Mouse (Mus musculus) neural tube, embryonic 13.5 days (tissue): Measurements from ENCODE around the gene Eprs. TPM values are rescaled to one million over a fixed set of nuclear protein-coding genes. Genes with fewer than 3 reads are reported as not detected.
A peak's percentile ranks its signal among the peaks of the same experiment; 100 is the strongest.

Source experiments
- ATAC-seq: fragments of 200-750 bp; cut with Nextera tagmentation; 2 replicates; pipeline ENCODE4 v1.8.0; 2017; ENCODE audit warnings: low read depth, mild to moderate bottlenecking, moderate TSS enrichment, moderate library complexity
- H3K27ac ChIP-seq: fragments of 300-500 bp; sonication (generic); replicated peaks from 2 replicates; pipeline ENCODE4 v1.5.1; 2015; ENCODE audit warnings: moderate library complexity, mild to moderate bottlenecking, inconsistent platforms
- H3K27me3 ChIP-seq: fragments of 300-500 bp; sonication (generic); 2 replicates; pipeline ENCODE4 v1.6.1; 2015; ENCODE audit warnings: mild to moderate bottlenecking, inconsistent platforms
- H3K36me3 ChIP-seq: fragments of 300-500 bp; sonication (generic); 2 replicates; pipeline ENCODE4 v1.6.1; 2015; ENCODE audit warnings: mild to moderate bottlenecking, inconsistent platforms
- H3K4me1 ChIP-seq: fragments of 300-500 bp; sonication (generic); replicated peaks from 2 replicates; pipeline ENCODE4 v1.6.1; 2015; ENCODE audit warnings: inconsistent platforms
- H3K4me2 ChIP-seq: fragments of 300-500 bp; sonication (generic); 2 replicates; pipeline ENCODE4 v1.6.1; 2015; ENCODE audit warnings: inconsistent platforms, mild to moderate bottlenecking, moderate library complexity
- H3K4me3 ChIP-seq: fragments of 300-500 bp; sonication (generic); 2 replicates; pipeline ENCODE4 v1.5.1; 2015; ENCODE audit warnings: mild to moderate bottlenecking, inconsistent platforms
- H3K9ac ChIP-seq: fragments of 300-500 bp; sonication (generic); 2 replicates; pipeline ENCODE4 v1.6.1; 2015; ENCODE audit warnings: moderate library complexity, mild to moderate bottlenecking, inconsistent platforms
- H3K9me3 ChIP-seq: fragments of 300-500 bp; sonication (generic); 2 replicates; pipeline ENCODE4 v1.6.1; 2016; ENCODE audit warnings: inconsistent platforms
- WGBS: fragments of 180-500 bp; shearing (Covaris S2); methylation state at CpG from one replicate; pipeline ENCODE4 v1.1.7; 2015; 5-methylcytosine and 5-hydroxymethylcytosine counted together
- polyA plus RNA-seq: library from polyadenylated mRNA; unstranded; fragments of >200 nt; fragmentation: Nextera tagmentation; extraction: Ambion mirVana; gene quantifications from 2 replicates; pipeline ENCODE4 v1.2.1, GENCODE M21; 2015

The Eprs gene
- polyA plus RNA-seq, 1 experiment from 2014 or later, result 134 TPM

- Histone ChIP-seq H3K9ac (no peak overlapping the region), H3K4me2 (no peak overlapping the region), H3K4me3 (no peak overlapping the region), H3K27ac (no peak overlapping the region), H3K9me3 (no peaks in the 10 kb centered on the region), H3K4me1 (peaks cover 37% of the 10 kb centered on the region), H3K36me3 (peaks cover 17% of the 10 kb centered on the region), H3K27me3 (no peaks in the 10 kb centered on the region)
- ATAC-seq, result no peak
- 76% methylated on average over 6 of the region's 6 CpGs for WGBS
These were observed 27.5 kb upstream of the Eprs start for GRCm38 (mm10) chr1:185335231-185335765.

- no peak for ATAC-seq
- WGBS, result 39% methylated on average over 3 of the region's 3 CpGs
- H3K4me2 ChIP-seq, result no peak overlapping the region
These were observed 26.3 kb upstream of the Eprs start for GRCm38 (mm10) chr1:185336535-185336934.

GRCm38 (mm10) chr1:185342441-185342840 is 20.4 kb upstream of the Eprs start:
- H3K4me2 ChIP-seq, result no peak overlapping the region
- H3K27ac ChIP-seq, result no peak overlapping the region
- no peaks in the 10 kb centered on the region for H3K27me3 ChIP-seq
- H3K36me3 ChIP-seq, result peaks cover 88% of the 10 kb centered on the region
- no peak overlapping the region for H3K4me3 ChIP-seq
- H3K9ac ChIP-seq, result no peak overlapping the region
- no peaks in the 10 kb centered on the region for H3K9me3 ChIP-seq
- ATAC-seq, result no peak
- H3K4me1 ChIP-seq, result no peaks in the 10 kb centered on the region
- 79% methylated on average over 4 of the region's 4 CpGs for WGBS

More at GRCm38 (mm10) chr1:185336535-185336934, 26.3 kb upstream of the Eprs start:
- Histone ChIP-seq H3K36me3 (peaks cover 29% of the 10 kb centered on the region), H3K9ac (no peak overlapping the region), H3K27ac (no peak overlapping the region), H3K27me3 (no peaks in the 10 kb centered on the region), H3K9me3 (no peaks in the 10 kb centered on the region), H3K4me3 (no peak overlapping the region), H3K4me1 (peaks cover 37% of the 10 kb centered on the region)

GRCm38 (mm10) chr1:185343422-185343821 is 19.4 kb upstream of the Eprs start:
- Histone ChIP-seq H3K4me1 (no peaks in the 10 kb centered on the region), H3K9me3 (no peaks in the 10 kb centered on the region), H3K27ac (no peak overlapping the region), H3K9ac (no peak overlapping the region), H3K27me3 (no peaks in the 10 kb centered on the region), H3K36me3 (peaks cover 96% of the 10 kb centered on the region), H3K4me3 (no peak overlapping the region), H3K4me2 (no peak overlapping the region)
- no peak for ATAC-seq
- WGBS, result 84% methylated on average over 8 of the region's 8 CpGs

GRCm38 (mm10) chr1:185346188-185346587 is 16.7 kb upstream of the Eprs start:
- WGBS, result 76% methylated on average over 10 of the region's 10 CpGs
- Histone ChIP-seq H3K36me3 (peaks cover 98% of the 10 kb centered on the region), H3K9me3 (no peaks in the 10 kb centered on the region), H3K27me3 (no peaks in the 10 kb centered on the region), H3K4me2 (no peak overlapping the region), H3K9ac (no peak overlapping the region), H3K4me3 (no peak overlapping the region), H3K4me1 (no peaks in the 10 kb centered on the region), H3K27ac (no peak overlapping the region)
- ATAC-seq, result no peak

GRCm38 (mm10) chr1:185349741-185350140 is 13.1 kb upstream of the Eprs start:
- Histone ChIP-seq H3K4me2 (no peak overlapping the region), H3K36me3 (peaks cover 94% of the 10 kb centered on the region), H3K4me1 (no peaks in the 10 kb centered on the region), H3K4me3 (no peak overlapping the region), H3K9ac (no peak overlapping the region), H3K9me3 (no peaks in the 10 kb centered on the region), H3K27me3 (no peaks in the 10 kb centered on the region), H3K27ac (no peak overlapping the region)
- WGBS, result 95% methylated on average over 14 of the region's 14 CpGs
- ATAC-seq, result no peak

- Histone ChIP-seq H3K27me3 (no peaks in the 10 kb centered on the region), H3K36me3 (peaks cover 94% of the 10 kb centered on the region), H3K27ac (no peak overlapping the region), H3K4me3 (no peak overlapping the region), H3K9me3 (no peaks in the 10 kb centered on the region), H3K4me2 (no peak overlapping the region), H3K9ac (no peak overlapping the region), H3K4me1 (no peaks in the 10 kb centered on the region)
- no peak for ATAC-seq
- WGBS, result 97% methylated on average over 4 of the region's 4 CpGs
These were observed 12.2 kb upstream of the Eprs start for GRCm38 (mm10) chr1:185350611-185351010.

GRCm38 (mm10) chr1:185352151-185352550 is 10.7 kb upstream of the Eprs start:
- Histone ChIP-seq H3K4me1 (no peaks in the 10 kb centered on the region), H3K9ac (no peak overlapping the region), H3K27ac (no peak overlapping the region), H3K36me3 (peaks cover 92% of the 10 kb centered on the region), H3K27me3 (no peaks in the 10 kb centered on the region), H3K4me2 (no peak overlapping the region), H3K4me3 (no peak overlapping the region), H3K9me3 (no peaks in the 10 kb centered on the region)
- WGBS, result 95% methylated on average over 12 of the region's 12 CpGs
- ATAC-seq, result no peak

GRCm38 (mm10) chr1:185353351-185353750 is 9.5 kb upstream of the Eprs start:
- H3K27ac ChIP-seq, result no peak overlapping the region
- no peak for ATAC-seq
- WGBS, result 95% methylated on average over 8 of the region's 8 CpGs
- no peak overlapping the region for H3K4me2 ChIP-seq
- peaks cover 90% of the 10 kb centered on the region for H3K36me3 ChIP-seq
- no peaks in the 10 kb centered on the region for H3K9me3 ChIP-seq
- no peak overlapping the region for H3K9ac ChIP-seq
- H3K4me1 ChIP-seq, result no peaks in the 10 kb centered on the region
- H3K27me3 ChIP-seq, result no peaks in the 10 kb centered on the region
- H3K4me3 ChIP-seq, result no peak overlapping the region

GRCm38 (mm10) chr1:185354731-185355130 is 8.1 kb upstream of the Eprs start:
- no peaks in the 10 kb centered on the region for H3K9me3 ChIP-seq
- H3K4me2 ChIP-seq, result no peak overlapping the region
- H3K36me3 ChIP-seq, result peaks cover 79% of the 10 kb centered on the region
- H3K4me1 ChIP-seq, result no peaks in the 10 kb centered on the region
- 88% methylated on average over 4 of the region's 4 CpGs for WGBS
- ATAC-seq, result no peak
- H3K27me3 ChIP-seq, result no peaks in the 10 kb centered on the region
- H3K9ac ChIP-seq, result no peak overlapping the region
- H3K27ac ChIP-seq, result no peak overlapping the region
- H3K4me3 ChIP-seq, result no peak overlapping the region

- no peak overlapping the region for H3K9ac ChIP-seq
- ATAC-seq, result no peak
- H3K36me3 ChIP-seq, result peaks cover 64% of the 10 kb centered on the region
- 94% methylated on average over 8 of the region's 8 CpGs for WGBS
- H3K4me3 ChIP-seq, result no peak overlapping the region
- H3K27ac ChIP-seq, result no peak overlapping the region
- no peaks in the 10 kb centered on the region for H3K9me3 ChIP-seq
- H3K27me3 ChIP-seq, result no peaks in the 10 kb centered on the region
- H3K4me2 ChIP-seq, result no peak overlapping the region
- no peaks in the 10 kb centered on the region for H3K4me1 ChIP-seq
These were observed 6.6 kb upstream of the Eprs start for GRCm38 (mm10) chr1:185356246-185356645.

GRCm38 (mm10) chr1:185358211-185358610 is 4.6 kb upstream of the Eprs start:
- no peak overlapping the region for H3K9ac ChIP-seq
- H3K27me3 ChIP-seq, result no peaks in the 10 kb centered on the region
- no peaks in the 10 kb centered on the region for H3K9me3 ChIP-seq
- no peak overlapping the region for H3K4me3 ChIP-seq
- 87% methylated on average over 4 of the region's 4 CpGs for WGBS
- H3K27ac ChIP-seq, result no peak overlapping the region
- H3K36me3 ChIP-seq, result peaks cover 46% of the 10 kb centered on the region
- ATAC-seq, result no peak
- H3K4me1 ChIP-seq, result peaks cover 9% of the 10 kb centered on the region
- no peak overlapping the region for H3K4me2 ChIP-seq

GRCm38 (mm10) chr1:185363526-185364182 is 810 bp downstream of the Eprs start:
- Histone ChIP-seq H3K27ac (peak overlapping the region; percentile 93), H3K36me3 (peaks cover 8% of the 10 kb centered on the region; the same call in 1 of the 2 replicates), H3K27me3 (no peaks in the 10 kb centered on the region), H3K9ac (peak overlapping the region; percentile 89), H3K4me1 (peaks cover 35% of the 10 kb centered on the region), H3K4me2 (peak overlapping the region; percentile 58), H3K4me3 (peak overlapping the region; percentile 95), H3K9me3 (no peaks in the 10 kb centered on the region)
- whole genome bisulfite sequencing, result 5% methylated on average over 22 of the region's 22 CpGs
- peak; percentile 37; the same call in 1 of the 2 replicates for ATAC-seq
